Mouse (Mus musculus): Measurements from ENCODE around the gene Nr4a1.

- no peak for TF ChIP-seq POLR2A (IDR thresholded peaks at IDR 0.05; ENCODE audit: borderline replicate concordance, insufficient read depth, low read length)
- no peak for TF ChIP-seq CTCF (IDR thresholded peaks at IDR 0.05; ENCODE audit: borderline replicate concordance, insufficient read depth, low read depth, low read length)
Measured at GRCm38 (mm10) chr15:101315378-101315777, 61.3 kb downstream of the Nr4a1 start.
